Mouse (Mus musculus) liver, embryonic 16.5 days (tissue): Measurements from ENCODE around the gene Clstn2. TPM values are rescaled to one million over a fixed set of nuclear protein-coding genes. Genes with fewer than 3 reads are reported as not detected.

Experiments used
- ATAC-seq: fragments of 200-750 bp; cut with Nextera tagmentation; 2 replicates; pipeline ENCODE4 v1.8.0; 2017; ENCODE audit warnings: low read depth, mild to moderate bottlenecking, moderate number of reproducible peaks, moderate library complexity
- H3K27ac ChIP-seq: fragments of 300-500 bp; sonication (generic); 2 replicates; pipeline ENCODE4 v1.5.1; 2014; ENCODE audit warnings: mild to moderate bottlenecking, low read length
- H3K27me3 ChIP-seq: fragments of 300-500 bp; sonication (generic); 2 replicates; pipeline ENCODE4 v1.6.1; 2014; ENCODE audit warnings: low read depth, low read length, mixed read lengths; ENCODE audit not compliant: control insufficient read depth, insufficient read depth
- H3K36me3 ChIP-seq: fragments of 300-500 bp; sonication (generic); 2 replicates; pipeline ENCODE4 v1.6.1; 2014; ENCODE audit warnings: mild to moderate bottlenecking; ENCODE audit not compliant: control insufficient read depth, insufficient read depth
- H3K4me1 ChIP-seq: fragments of 300-500 bp; sonication (generic); 2 replicates; pipeline ENCODE4 v1.6.1; 2014; ENCODE audit warnings: low read depth, low read length, mixed read lengths; ENCODE audit not compliant: control insufficient read depth
- H3K4me2 ChIP-seq: fragments of 300-500 bp; sonication (generic); 2 replicates; pipeline ENCODE4 v1.6.1; 2014; ENCODE audit warnings: low read depth, low read length, mixed read lengths
- H3K4me3 ChIP-seq: fragments of 300-500 bp; sonication (generic); 2 replicates; pipeline ENCODE4 v1.5.1; 2014; ENCODE audit warnings: low read depth, mild to moderate bottlenecking, low read length
- H3K9ac ChIP-seq: fragments of 300-500 bp; sonication (generic); 2 replicates; pipeline ENCODE4 v1.6.1; 2014; ENCODE audit warnings: low read depth, low read length
- H3K9me3 ChIP-seq: fragments of 300-500 bp; sonication (generic); replicated peaks from 2 replicates; pipeline ENCODE4 v1.6.1; 2016; ENCODE audit warnings: low read length; ENCODE audit not compliant: control insufficient read depth
- WGBS: fragments of 180-500 bp; shearing (Covaris S2); extraction: QIAGEN DNeasy Blood & Tissue Kit; methylation state at CpG from one replicate; pipeline ENCODE4 v1.1.7; 2014; ENCODE audit not compliant: insufficient replicate concordance; 5-methylcytosine and 5-hydroxymethylcytosine counted together
- polyA plus RNA-seq: library from polyadenylated mRNA; unstranded; fragments of >200 nt; fragmentation: Nextera tagmentation; extraction: Ambion mirVana; gene quantifications from 2 replicates; pipeline ENCODE4 v1.2.1, GENCODE M21; 2015

The Clstn2 gene
- polyA plus RNA-seq, 1 experiment from 2014 or later = 0.02 TPM

DNA sequence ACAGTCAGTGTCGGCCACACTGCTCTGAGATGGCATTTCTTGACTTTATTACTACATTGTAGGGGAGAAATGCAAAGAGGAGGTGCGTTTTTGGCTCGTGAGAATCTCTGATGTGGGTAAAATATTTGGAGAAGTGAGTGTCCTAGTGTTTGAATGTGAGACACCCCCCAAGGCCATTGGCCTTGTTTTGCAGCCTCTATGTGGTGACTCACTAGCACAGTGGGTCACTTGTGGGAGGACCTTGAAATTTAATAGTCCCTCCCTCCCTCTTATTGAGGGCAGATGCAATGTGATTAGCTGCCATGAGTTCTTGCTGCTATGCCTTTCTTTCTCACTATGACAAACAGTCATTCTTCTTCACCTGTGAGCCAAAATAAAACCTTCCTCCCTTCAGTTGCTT lies 374.2 kb downstream of the Clstn2 start:
- Histone ChIP-seq H3K4me3 (no peak overlapping the region), H3K27ac (no peak overlapping the region), H3K4me1 (no peaks in the 10 kb centered on the region), H3K4me2 (no peak overlapping the region), H3K27me3 (no peaks in the 10 kb centered on the region), H3K9me3 (no peaks in the 10 kb centered on the region), H3K9ac (no peak overlapping the region), H3K36me3 (no peaks in the 10 kb centered on the region)
- 47% methylated on average over 3 of the region's 3 CpGs for WGBS
- no peak for ATAC-seq

DNA sequence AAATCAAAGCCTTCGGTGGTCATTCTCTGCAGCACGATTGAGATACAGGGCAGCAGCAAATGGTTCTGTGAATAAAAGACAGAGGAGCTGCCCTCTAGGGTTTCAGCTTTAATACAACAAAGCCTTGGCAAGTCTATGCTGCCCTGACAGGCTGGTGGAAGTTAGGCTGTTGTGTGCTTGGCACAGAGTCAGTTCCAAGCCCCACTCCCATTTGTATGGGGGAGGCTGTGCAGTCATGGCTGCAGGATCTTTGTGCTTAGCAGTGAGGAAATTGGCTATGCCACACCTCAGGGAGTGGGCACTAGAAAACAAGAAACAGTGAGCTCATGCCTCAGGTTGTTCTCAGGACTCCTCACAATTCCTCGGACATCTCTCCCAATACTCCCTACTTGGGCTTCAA lies 384.6 kb downstream of the Clstn2 start:
- no peaks in the 10 kb centered on the region for H3K27me3 ChIP-seq
- H3K4me3 ChIP-seq = no peak overlapping the region
- H3K4me2 ChIP-seq = no peak overlapping the region
- no peaks in the 10 kb centered on the region for H3K36me3 ChIP-seq
- 47% methylated on average over 3 of the region's 3 CpGs for WGBS
- H3K9me3 ChIP-seq = no peaks in the 10 kb centered on the region
- H3K27ac ChIP-seq = no peak overlapping the region
- no peak for ATAC-seq
- no peak overlapping the region for H3K9ac ChIP-seq
- H3K4me1 ChIP-seq = no peaks in the 10 kb centered on the region

DNA sequence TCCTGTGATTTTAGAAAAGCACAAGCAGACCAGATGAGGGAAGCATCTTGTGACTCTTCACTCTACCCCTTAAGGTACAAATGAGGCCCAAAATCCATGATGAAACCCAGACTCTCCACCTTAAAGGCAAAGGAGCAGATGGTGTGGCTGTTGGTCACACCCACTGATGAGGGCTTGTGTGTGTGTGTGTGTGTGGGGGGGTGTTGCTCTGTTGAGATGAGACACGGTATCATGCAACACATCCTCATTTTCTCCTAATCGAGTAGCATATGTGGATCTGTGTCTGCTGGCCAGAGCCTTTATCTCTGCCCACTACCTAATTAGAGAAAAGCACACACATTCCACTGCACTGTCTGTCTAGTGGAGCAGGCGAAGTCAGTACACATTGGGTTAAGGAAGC lies 387.2 kb downstream of the Clstn2 start:
- ATAC-seq = no peak
- H3K4me3 ChIP-seq = no peak overlapping the region
- no peaks in the 10 kb centered on the region for H3K9me3 ChIP-seq
- H3K36me3 ChIP-seq = no peaks in the 10 kb centered on the region
- H3K9ac ChIP-seq = no peak overlapping the region
- H3K4me2 ChIP-seq = no peak overlapping the region
- WGBS = 46% methylated on average over 3 of the region's 3 CpGs
- H3K4me1 ChIP-seq = no peaks in the 10 kb centered on the region
- no peak overlapping the region for H3K27ac ChIP-seq
- no peaks in the 10 kb centered on the region for H3K27me3 ChIP-seq

DNA sequence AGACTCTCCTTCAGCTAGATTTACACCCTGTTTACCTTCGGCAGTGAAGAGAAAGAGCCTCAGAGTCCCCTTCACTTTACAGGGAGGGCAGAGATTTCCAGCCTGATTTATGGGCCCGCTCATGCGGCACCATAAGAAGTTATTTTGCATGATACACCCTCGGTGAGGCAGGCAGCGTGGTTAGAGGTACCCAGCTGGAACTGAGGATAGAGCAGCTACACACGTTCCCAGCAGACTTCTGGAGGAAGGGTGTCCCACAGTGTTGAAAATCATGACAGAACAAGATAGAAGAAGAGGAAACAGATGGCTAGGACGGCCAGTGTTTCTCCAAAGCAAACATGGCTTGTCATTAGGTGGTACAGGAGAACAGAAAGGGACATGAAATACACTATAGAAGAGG lies 390.6 kb downstream of the Clstn2 start:
- Histone ChIP-seq H3K27me3 (no peaks in the 10 kb centered on the region), H3K9ac (no peak overlapping the region), H3K4me2 (no peak overlapping the region), H3K9me3 (no peaks in the 10 kb centered on the region), H3K27ac (no peak overlapping the region), H3K4me3 (no peak overlapping the region), H3K36me3 (no peaks in the 10 kb centered on the region), H3K4me1 (no peaks in the 10 kb centered on the region)
- no peak for ATAC-seq
- WGBS = 33% methylated on average over 7 of the region's 7 CpGs

DNA sequence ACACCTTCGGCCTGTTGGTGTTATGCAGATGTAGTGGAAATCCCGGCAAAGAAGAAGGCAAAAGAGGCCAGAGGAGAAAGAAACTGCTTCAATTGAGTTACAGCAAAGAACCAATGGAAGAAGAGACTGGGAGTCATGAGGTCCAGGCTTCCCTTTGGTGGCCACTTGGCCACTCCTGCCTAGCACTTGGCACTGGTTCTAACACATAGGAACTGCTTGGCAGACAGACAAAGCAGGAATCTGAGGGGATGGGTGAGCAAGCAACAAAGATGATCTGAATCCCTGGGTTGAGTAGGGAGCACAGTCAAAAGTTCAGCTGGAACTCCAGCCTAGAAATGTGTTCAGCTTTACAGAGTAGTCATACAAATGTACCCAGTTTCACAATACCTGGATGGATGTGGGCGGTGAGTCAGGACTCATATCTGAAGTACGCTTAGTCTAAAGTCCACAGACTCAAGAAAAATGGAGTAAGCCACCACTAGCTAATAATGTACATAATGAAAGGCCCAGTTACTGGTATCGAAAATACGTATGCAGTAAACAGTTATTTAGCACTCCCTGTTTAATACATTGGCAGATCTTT lies 392.9 kb downstream of the Clstn2 start:
- no peak overlapping the region for H3K4me3 ChIP-seq
- H3K9ac ChIP-seq = no peak overlapping the region
- no peaks in the 10 kb centered on the region for H3K4me1 ChIP-seq
- H3K27ac ChIP-seq = no peak overlapping the region
- no peak overlapping the region for H3K4me2 ChIP-seq
- no peak for ATAC-seq
- H3K9me3 ChIP-seq = no peaks in the 10 kb centered on the region
- 57% methylated on average over 6 of the region's 6 CpGs for WGBS
- H3K27me3 ChIP-seq = no peaks in the 10 kb centered on the region
- no peaks in the 10 kb centered on the region for H3K36me3 ChIP-seq

DNA sequence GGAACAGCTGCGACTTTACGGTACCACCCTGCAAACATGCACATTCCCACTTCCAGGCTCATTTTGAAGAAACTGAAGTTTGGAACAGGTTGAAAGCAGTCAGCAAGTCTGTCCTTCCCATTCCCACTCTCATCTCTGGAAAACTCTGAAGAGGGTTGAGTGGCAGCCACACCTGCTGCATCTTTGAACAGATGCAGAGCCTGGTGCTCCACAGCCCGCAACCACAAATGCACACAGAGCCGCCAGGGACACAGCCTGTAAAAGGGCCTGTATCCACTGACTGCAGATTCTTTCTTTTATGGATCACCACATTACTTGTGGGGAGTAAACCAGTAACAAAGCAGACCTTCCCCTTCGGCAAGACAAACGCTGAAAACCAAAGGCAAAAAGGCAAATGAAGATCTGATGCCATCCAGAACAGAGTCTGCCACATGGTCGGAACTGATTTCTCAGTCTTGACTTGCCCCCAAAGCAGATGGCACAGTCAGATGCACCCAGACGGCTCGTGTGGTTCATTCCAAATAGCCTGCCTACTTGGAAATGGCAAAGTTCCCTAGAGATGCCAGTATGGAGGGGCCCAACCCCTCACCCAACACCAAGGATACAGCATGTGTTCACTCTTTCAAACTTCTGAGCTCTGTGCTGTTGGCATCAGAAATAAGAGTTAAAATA lies 394.2 kb downstream of the Clstn2 start:
- H3K4me3 ChIP-seq = no peak overlapping the region
- no peaks in the 10 kb centered on the region for H3K36me3 ChIP-seq
- 67% methylated on average over 9 of the region's 9 CpGs for WGBS
- no peaks in the 10 kb centered on the region for H3K27me3 ChIP-seq
- H3K4me1 ChIP-seq = no peaks in the 10 kb centered on the region
- no peak overlapping the region for H3K27ac ChIP-seq
- H3K9me3 ChIP-seq = no peaks in the 10 kb centered on the region
- no peak for ATAC-seq
- no peak overlapping the region for H3K9ac ChIP-seq
- no peak overlapping the region for H3K4me2 ChIP-seq

DNA sequence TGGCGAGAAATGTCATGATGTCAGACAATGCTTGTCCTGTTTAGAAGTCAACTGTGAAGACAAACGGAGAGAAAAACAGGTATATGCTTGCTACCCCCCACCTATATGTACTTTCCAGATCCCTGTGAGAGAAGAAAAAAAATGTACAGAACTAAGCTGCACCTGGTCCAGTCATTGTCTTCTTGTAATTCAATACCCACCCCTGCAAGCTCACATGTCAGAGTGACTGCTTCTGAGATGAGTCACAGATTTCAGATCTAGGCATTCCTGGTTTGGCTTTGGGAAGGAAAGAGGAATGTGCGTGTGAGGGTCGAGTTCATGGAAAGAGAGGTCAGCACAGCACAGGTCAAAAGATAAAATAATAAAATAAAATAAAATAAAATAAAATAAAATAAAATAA lies 397.6 kb downstream of the Clstn2 start:
- Histone ChIP-seq H3K9me3 (no peaks in the 10 kb centered on the region), H3K4me3 (no peak overlapping the region), H3K27ac (no peak overlapping the region), H3K36me3 (no peaks in the 10 kb centered on the region), H3K4me1 (no peaks in the 10 kb centered on the region), H3K9ac (no peak overlapping the region), H3K27me3 (no peaks in the 10 kb centered on the region), H3K4me2 (no peak overlapping the region)
- 44% methylated on average over 4 of the region's 4 CpGs for WGBS
- no peak for ATAC-seq

DNA sequence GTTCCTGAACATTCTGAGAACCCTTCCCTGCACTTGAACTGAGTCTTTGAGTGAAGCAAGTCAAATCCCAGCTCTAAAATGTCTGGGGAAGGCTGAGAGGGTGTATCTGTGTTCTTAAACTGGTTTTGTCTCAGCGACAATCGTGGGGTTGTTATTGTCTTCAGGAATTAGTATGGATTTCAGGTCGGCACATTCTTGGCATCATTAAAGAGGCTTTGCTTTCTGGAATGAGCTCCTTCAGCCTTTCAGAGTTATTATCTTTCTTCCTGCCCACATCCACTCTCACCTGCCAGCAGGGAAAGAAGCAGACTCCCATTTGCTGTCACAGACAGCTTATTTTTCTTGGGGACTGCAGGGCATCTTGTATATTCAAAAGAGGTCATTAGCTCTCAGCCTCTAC lies 398.1 kb downstream of the Clstn2 start:
- H3K4me3 ChIP-seq = no peak overlapping the region
- H3K4me2 ChIP-seq = no peak overlapping the region
- H3K36me3 ChIP-seq = no peaks in the 10 kb centered on the region
- no peaks in the 10 kb centered on the region for H3K27me3 ChIP-seq
- H3K9me3 ChIP-seq = no peaks in the 10 kb centered on the region
- no peak for ATAC-seq
- H3K4me1 ChIP-seq = no peaks in the 10 kb centered on the region
- H3K9ac ChIP-seq = no peak overlapping the region
- WGBS = 71% methylated on average over 3 of the region's 3 CpGs
- no peak overlapping the region for H3K27ac ChIP-seq

DNA sequence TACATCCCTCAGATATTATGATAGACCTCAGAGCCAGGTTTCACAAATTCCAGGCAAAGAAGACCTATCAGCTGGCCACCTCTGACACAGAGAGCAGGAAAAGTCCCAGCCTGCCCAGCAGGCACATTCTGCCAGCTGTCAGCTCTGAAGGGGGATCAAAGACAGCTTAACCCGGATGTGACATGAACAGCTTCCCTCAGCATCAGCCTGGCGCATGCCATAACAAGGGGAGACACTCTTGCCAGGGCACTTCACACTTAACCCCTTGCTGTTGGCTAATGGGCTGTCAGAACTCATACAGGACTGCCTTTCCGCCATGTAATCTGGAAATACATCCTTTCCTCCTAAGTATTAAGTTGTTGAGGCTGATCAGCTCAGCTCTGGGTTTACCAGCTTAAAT lies 403.8 kb downstream of the Clstn2 start:
- no peak overlapping the region for H3K4me2 ChIP-seq
- no peak overlapping the region for H3K4me3 ChIP-seq
- no peak for ATAC-seq
- H3K27me3 ChIP-seq = no peaks in the 10 kb centered on the region
- H3K36me3 ChIP-seq = no peaks in the 10 kb centered on the region
- no peak overlapping the region for H3K9ac ChIP-seq
- H3K9me3 ChIP-seq = no peaks in the 10 kb centered on the region
- H3K27ac ChIP-seq = no peak overlapping the region
- 34% methylated on average over 3 of the region's 3 CpGs for WGBS
- H3K4me1 ChIP-seq = no peaks in the 10 kb centered on the region
